Mouse (Mus musculus): Measurements from ENCODE around the gene Gm20388. TPM values are rescaled to one million over a fixed set of nuclear protein-coding genes. Genes with fewer than 3 reads are reported as not detected.

Gene Gm20388
- polyA plus RNA-seq, 1 experiment: 23.9 TPM

DNA sequence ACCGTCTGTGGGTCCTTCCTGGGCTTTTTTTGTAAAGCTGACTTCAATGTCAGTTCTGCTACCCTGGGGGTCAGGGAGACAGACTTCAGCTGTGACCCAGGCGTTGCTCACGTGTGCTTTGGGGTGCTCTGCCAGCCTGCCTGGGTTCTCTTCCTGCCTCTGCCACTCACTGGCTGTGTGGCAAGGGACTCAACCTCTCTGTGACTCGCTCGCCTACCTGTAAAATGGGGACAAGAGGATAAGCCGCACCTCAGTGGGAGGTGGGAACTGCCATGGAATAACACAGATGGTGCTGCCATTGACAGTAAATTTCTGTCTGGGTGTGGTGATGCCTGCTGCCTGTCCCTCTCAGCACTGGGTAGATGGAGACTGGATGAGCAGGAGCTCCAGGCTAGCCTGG is 605.0 kb downstream of the Gm20388 start:
- TF ChIP-seq CTCF (IDR thresholded peaks at IDR 0.05; ENCODE audit: extremely low read depth, insufficient read depth, low read length) (no peak), POLR2A (IDR thresholded peaks at IDR 0.05; ENCODE audit: extremely low read depth, insufficient read depth, low read length) (no peak)
- peaks cover 3% of the 10 kb centered on the region for H3K4me1 ChIP-seq (ENCODE audit: control insufficient read depth, insufficient read depth, low read length)
- no peak overlapping the region for H3K4me3 ChIP-seq (ENCODE audit: insufficient read depth, low read length)
- no peak overlapping the region for H3K27ac ChIP-seq (ENCODE audit: insufficient read depth, low read length)

DNA sequence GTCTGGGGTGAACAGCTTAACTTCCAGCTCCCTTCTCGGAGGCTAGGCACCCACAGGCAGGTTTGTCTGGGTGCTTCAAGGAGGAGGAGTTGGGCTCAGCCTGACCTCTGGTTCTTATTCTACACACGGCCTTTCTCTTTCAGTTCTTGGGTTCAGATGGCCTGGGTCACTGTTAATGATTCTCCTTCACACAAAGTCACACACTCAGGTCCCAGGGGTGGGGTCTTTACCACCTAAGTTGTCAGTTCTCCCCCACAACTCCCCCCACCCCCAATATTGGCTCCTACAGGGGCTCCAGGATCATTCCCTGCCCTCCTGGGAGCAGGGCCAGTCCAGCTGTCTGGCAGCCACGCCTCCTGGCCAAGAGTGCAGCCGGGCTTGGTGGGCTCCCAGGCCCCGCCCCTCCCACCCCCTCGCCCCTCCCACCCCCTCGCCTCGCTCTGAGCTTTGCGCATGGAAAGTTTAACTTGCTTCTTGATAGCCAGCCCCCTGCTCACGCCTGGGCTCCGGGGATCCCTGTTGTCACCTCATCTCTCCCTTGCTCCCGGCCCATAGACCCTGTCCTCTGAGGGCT is 605.6 kb downstream of the Gm20388 start:
- TF ChIP-seq CTCF (IDR thresholded peaks at IDR 0.05; ENCODE audit: extremely low read depth, insufficient read depth, low read length) (no peak), POLR2A (IDR thresholded peaks at IDR 0.05; ENCODE audit: extremely low read depth, insufficient read depth, low read length) (no peak)
- Histone ChIP-seq H3K4me1 (ENCODE audit: control insufficient read depth, insufficient read depth, low read length) (0 out of 2 replicates have a peak, but pooled peaks cover under 1% of the 10 kb centered on the region), H3K27ac (ENCODE audit: insufficient read depth, low read length) (no peak overlapping the region), H3K4me3 (ENCODE audit: insufficient read depth, low read length) (no peak overlapping the region)

DNA sequence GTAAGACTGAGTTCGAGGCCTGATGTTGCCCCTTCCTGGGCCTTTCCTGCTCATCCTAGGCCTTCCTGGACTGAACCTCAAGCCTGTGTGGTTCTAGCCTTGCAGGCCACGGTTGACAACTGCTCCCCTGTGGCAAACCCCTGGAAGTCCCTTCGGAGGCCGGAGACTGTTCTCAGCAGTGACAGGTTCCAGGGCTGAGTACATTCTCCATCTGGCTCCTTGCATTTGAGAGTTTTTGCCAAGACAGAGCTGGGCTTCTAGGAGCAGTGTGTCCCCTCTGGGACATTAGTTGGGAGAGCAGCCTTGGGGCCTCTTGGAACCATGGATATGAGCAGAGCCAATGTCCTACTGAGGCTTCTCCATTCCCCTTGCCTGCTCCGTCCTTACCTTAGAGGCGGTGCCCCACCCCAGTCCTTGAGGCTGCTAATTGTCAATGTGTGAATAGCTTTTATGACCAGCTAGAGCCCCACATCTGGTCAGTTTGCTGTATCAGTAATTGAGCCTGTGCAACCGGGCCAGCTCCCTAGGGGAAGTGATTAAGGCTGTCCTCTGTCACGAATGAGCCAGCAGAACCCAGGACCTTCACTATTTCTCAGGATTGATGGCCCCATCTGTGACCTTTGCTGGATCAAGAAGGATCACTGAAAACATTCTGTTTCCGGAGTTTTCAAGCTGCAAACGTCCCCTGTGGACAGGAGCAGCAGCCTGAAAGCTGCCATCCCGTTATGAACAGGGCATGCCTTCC is 607.2 kb downstream of the Gm20388 start:
- TF ChIP-seq CTCF (IDR thresholded peaks at IDR 0.05; ENCODE audit: extremely low read depth, insufficient read depth, low read length) (no peak), POLR2A (IDR thresholded peaks at IDR 0.05; ENCODE audit: extremely low read depth, insufficient read depth, low read length) (no peak)
- no peak overlapping the region for H3K4me3 ChIP-seq (ENCODE audit: insufficient read depth, low read length)
- H3K4me1 ChIP-seq (ENCODE audit: control insufficient read depth, insufficient read depth, low read length): 0 out of 2 replicates have a peak, but pooled peaks cover 1% of the 10 kb centered on the region
- H3K27ac ChIP-seq (ENCODE audit: insufficient read depth, low read length): no peak overlapping the region

DNA sequence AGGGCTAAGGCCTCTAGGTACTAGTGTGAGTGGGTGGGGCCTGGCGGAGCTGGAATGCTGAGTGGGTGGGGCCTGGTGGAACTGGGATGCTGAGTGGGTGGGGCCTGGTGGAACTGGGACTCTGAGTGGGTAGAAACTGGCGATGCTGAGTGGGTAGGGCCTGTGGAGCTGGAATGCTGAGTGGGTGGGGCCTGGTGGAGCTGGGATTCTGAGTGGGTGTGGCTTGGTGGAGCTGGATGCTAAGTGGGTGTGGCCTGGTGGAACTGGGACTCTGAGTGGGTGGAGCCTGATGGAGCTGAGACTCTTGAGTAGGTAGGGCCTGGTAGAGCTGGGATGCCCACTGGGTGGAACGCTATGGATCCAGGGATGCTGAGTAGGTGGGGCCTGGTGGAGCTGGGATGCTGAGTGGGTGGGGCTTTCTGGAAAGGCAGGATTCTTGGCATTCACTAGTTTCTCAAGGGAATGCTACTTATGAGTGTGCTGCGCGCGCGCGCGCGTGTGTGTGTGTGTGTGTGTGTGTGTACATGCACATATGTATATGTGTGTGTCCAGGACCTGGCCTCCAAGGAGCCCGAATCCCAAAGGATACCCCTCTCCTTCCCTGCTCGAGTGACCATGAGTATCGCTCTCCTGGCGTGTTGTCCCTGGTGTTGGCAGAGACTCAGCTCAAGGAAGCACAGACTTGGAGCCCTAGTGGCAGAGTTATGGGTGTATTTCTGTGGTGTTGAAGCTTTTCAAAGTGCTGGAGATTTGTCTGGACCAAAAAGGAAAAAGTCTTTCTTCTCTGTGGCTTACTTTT is 608.3 kb downstream of the Gm20388 start:
- H3K4me3 ChIP-seq (ENCODE audit: insufficient read depth, low read length): no peak overlapping the region
- 0 out of 2 replicates have a peak, but pooled peaks cover 1% of the 10 kb centered on the region for H3K4me1 ChIP-seq (ENCODE audit: control insufficient read depth, insufficient read depth, low read length)
- no peak overlapping the region for H3K27ac ChIP-seq (ENCODE audit: insufficient read depth, low read length)
- TF ChIP-seq POLR2A (IDR thresholded peaks at IDR 0.05; ENCODE audit: extremely low read depth, insufficient read depth, low read length) (no peak), CTCF (IDR thresholded peaks at IDR 0.05; ENCODE audit: extremely low read depth, insufficient read depth, low read length) (no peak)

DNA sequence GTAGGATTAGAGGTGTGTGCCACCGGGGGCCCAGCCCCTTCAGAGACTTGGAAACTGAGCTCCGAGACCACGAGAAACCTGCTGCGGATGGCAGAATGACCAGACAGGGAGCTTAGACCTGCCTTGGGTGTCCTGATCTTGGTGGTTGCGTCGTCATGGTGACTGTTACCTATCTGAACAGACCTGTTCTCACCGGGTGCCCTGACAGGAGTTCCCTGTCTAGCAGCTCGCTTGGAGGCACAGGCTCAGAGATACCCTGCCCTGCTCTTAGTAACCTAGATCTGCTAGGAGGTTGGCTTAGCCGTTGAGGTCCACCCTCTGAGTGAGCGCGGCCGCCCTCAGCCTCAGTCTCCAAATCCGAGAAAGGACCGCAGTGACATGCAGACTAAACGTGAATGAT is 609.6 kb downstream of the Gm20388 start:
- H3K4me1 ChIP-seq (ENCODE audit: control insufficient read depth, insufficient read depth, low read length): 0 out of 2 replicates have a peak, but pooled peaks cover 3% of the 10 kb centered on the region
- H3K27ac ChIP-seq (ENCODE audit: insufficient read depth, low read length): no peak overlapping the region
- H3K4me3 ChIP-seq (ENCODE audit: insufficient read depth, low read length): no peak overlapping the region
- no peak for TF ChIP-seq CTCF (IDR thresholded peaks at IDR 0.05; ENCODE audit: extremely low read depth, insufficient read depth, low read length)
- no peak for TF ChIP-seq POLR2A (IDR thresholded peaks at IDR 0.05; ENCODE audit: extremely low read depth, insufficient read depth, low read length)

DNA sequence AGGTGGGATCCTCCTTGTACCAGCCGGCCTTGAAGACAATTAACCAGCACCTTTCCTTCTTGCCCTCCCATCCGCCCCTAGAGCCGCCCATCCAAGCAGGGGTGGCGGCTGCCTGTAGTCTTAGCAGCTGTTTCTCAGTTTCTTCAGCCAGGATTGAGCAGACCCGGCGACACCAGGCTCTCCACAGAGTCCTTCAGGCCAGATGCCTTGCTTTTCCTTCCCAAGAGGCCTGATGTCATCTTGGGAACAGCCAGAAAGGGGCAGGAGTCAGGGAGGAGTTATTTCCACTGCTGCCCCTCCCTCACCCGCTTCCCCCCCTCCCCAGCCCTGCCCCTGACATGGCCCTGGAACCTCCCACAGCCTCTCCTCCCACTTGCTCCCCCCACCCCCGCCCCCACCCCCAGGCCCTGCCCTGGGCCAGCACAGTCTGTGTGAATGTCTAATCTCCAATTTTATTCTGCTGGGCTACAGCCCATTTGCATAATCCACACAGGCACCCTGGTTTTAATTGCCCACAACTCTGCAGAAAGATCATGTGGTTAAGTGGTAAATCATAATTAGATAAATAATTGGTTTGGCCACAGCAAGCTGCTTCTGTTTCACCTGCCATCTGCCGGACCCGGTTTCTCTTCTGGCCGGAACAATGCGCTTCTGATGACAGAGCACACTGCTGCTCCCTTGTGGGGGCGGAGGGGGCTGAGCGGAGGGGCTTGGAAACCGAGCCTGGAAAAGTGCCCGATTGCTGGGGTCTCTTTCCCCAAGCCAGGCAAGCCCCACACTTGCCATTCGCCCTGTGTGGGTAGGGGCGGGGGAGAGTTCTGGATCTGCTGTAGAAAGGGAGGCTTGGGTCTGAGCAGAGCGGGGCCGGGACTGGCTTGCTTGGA is 610.3 kb downstream of the Gm20388 start:
- TF ChIP-seq POLR2A (IDR thresholded peaks at IDR 0.05; ENCODE audit: extremely low read depth, insufficient read depth, low read length) (no peak), CTCF (IDR thresholded peaks at IDR 0.05; ENCODE audit: extremely low read depth, insufficient read depth, low read length) (no peak)
- no peak overlapping the region for H3K27ac ChIP-seq (ENCODE audit: insufficient read depth, low read length)
- no peak overlapping the region for H3K4me3 ChIP-seq (ENCODE audit: insufficient read depth, low read length)
- peaks cover 8% of the 10 kb centered on the region for H3K4me1 ChIP-seq (ENCODE audit: control insufficient read depth, insufficient read depth, low read length)

DNA sequence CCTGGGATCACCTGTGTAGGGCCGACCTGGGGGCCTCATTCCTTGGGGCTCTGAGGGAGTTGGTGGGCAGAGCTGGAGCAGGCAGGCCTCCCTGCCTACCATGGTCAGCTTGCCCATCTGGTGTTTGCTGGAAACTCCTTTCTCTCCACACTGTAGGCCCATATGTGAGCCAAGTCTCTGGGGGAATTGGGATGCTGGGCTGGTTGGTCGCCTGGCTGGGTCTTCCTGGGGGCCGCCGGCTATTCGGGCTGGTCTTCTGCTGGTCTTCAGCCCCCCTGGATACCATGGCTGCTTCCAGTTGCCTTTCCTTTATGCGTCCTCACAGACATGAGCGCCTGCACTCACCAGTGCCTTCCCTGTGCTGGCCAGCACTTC is 610.9 kb downstream of the Gm20388 start:
- Histone ChIP-seq H3K4me3 (ENCODE audit: insufficient read depth, low read length) (no peak overlapping the region), H3K4me1 (ENCODE audit: control insufficient read depth, insufficient read depth, low read length) (peaks cover 9% of the 10 kb centered on the region), H3K27ac (ENCODE audit: insufficient read depth, low read length) (no peak overlapping the region)
- TF ChIP-seq POLR2A (IDR thresholded peaks at IDR 0.05; ENCODE audit: extremely low read depth, insufficient read depth, low read length): no peak
- TF ChIP-seq CTCF (IDR thresholded peaks at IDR 0.05; ENCODE audit: extremely low read depth, insufficient read depth, low read length): no peak

DNA sequence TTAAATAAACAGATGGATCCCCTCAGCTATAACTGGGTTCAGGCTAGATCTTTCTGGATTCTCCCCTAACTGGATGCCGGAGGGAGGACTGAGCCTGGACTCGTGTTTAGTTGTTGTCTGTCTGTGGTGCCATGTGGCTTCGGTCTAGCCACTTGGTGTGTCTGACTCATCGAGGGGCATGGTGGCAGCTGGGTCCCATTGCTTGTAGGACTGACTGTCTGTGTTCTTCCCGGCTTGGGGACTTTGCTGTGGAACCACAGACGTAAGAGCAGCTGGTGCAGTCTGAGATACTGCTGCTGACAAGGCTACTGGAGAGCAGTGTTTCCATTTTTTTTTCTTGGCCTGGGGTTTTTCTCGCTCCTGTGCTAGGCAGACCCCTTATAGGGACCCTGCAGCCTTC is 613.0 kb downstream of the Gm20388 start:
- peaks cover 9% of the 10 kb centered on the region for H3K4me1 ChIP-seq (ENCODE audit: control insufficient read depth, insufficient read depth, low read length)
- TF ChIP-seq CTCF (IDR thresholded peaks at IDR 0.05; ENCODE audit: extremely low read depth, insufficient read depth, low read length) (no peak), POLR2A (IDR thresholded peaks at IDR 0.05; ENCODE audit: extremely low read depth, insufficient read depth, low read length) (no peak)
- H3K27ac ChIP-seq (ENCODE audit: insufficient read depth, low read length): no peak overlapping the region
- no peak overlapping the region for H3K4me3 ChIP-seq (ENCODE audit: insufficient read depth, low read length)

DNA sequence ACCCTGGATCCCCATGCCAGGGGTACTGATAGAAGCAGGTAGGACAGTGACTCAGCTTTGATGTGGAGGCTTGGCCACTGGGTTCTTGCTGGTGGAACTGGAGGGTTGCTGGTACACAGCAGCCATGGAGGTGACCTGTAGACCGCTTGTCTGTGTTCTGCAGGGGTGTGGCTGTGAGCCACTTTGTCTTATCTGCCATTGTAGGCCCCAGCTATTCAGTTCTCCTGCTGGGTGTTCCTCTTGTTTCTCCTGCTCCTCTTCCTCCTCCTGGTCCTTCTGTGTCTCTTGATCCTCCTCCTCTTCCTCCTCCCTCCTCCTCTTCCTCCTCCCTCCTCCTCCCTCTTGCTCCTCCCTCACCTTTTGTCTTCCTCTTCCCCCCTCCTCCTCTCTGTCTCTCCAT is 614.5 kb downstream of the Gm20388 start:
- TF ChIP-seq POLR2A (IDR thresholded peaks at IDR 0.05; ENCODE audit: extremely low read depth, insufficient read depth, low read length) (no peak), CTCF (IDR thresholded peaks at IDR 0.05; ENCODE audit: extremely low read depth, insufficient read depth, low read length) (no peak)
- H3K4me3 ChIP-seq (ENCODE audit: insufficient read depth, low read length): no peak overlapping the region
- H3K27ac ChIP-seq (ENCODE audit: insufficient read depth, low read length): no peak overlapping the region
- peaks cover 9% of the 10 kb centered on the region for H3K4me1 ChIP-seq (ENCODE audit: control insufficient read depth, insufficient read depth, low read length)

All from cortical plate, adult 2 months (tissue).